Mouse (Mus musculus): ENCODE results near the gene Serf2. TPM values are rescaled to one million over a fixed set of nuclear protein-coding genes. Genes with fewer than 3 reads are reported as not detected.

Gene Serf2
- polyA plus RNA-seq, 1 experiment, result not detected

DNA sequence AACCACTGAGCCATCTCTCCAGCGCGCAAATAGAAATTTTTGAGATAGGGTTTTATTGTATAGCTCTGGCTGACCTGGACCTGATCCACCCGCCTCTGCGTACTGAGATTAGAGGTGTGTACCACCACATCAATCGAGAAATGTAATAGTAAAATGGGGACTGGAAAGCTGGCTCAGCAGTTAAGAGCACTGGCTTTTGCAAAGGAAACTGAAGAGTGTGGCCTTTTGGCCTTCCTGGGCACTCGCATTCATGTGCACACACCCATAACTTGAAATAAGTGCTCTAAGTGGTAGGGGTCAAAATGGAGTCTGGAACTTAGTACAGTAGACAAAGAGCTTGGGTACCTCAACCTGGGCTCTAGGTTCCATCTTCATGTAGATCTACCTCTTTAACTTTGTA is 32.6 kb upstream of the Serf2 start:
- 90% methylated on average over 6 of the region's 6 CpGs for WGBS
- H3K4me3 ChIP-seq (ENCODE audit: insufficient read depth, low read depth, low read length), result no peak overlapping the region
- TF ChIP-seq CTCF (IDR thresholded peaks at IDR 0.05; ENCODE audit: insufficient read depth, low read depth, low read length) (no peak), POLR2A (IDR thresholded peaks at IDR 0.05; ENCODE audit: insufficient read depth, low read depth, low read length) (no peak)
- H3K4me1 ChIP-seq (ENCODE audit: control insufficient read depth, insufficient read depth, low read length), result 0 out of 2 replicates have a peak, but pooled peaks cover 2% of the 10 kb centered on the region
- H3K27ac ChIP-seq (ENCODE audit: insufficient read depth, low read depth, low read length), result no peak overlapping the region

DNA sequence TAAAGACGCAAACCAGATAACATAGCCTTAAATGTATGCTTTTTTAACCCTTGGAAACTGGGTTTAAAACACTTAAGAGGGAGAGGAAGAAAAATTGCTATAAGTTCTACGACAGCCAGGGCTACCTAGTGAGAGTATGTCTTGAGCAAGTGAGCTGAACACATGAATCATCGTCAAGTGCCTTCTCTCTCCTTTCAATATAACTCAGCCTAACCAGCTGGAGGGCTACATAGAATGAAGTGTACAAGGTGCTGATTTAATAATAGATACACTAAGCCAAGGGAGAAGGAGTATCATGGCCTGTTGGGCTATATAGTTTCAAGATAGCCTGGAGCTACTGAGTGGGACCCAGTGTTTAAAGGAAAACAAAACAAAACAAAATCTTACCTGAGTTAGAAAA is 30.5 kb upstream of the Serf2 start:
- 71% methylated on average over 3 of the region's 3 CpGs for WGBS
- Histone ChIP-seq H3K27ac (ENCODE audit: insufficient read depth, low read depth, low read length) (no peak overlapping the region), H3K4me3 (ENCODE audit: insufficient read depth, low read depth, low read length) (no peak overlapping the region), H3K4me1 (ENCODE audit: control insufficient read depth, insufficient read depth, low read length) (0 out of 2 replicates have a peak, but pooled peaks cover 2% of the 10 kb centered on the region)
- TF ChIP-seq CTCF (IDR thresholded peaks at IDR 0.05; ENCODE audit: insufficient read depth, low read depth, low read length), result no peak
- no peak for TF ChIP-seq POLR2A (IDR thresholded peaks at IDR 0.05; ENCODE audit: insufficient read depth, low read depth, low read length)

DNA sequence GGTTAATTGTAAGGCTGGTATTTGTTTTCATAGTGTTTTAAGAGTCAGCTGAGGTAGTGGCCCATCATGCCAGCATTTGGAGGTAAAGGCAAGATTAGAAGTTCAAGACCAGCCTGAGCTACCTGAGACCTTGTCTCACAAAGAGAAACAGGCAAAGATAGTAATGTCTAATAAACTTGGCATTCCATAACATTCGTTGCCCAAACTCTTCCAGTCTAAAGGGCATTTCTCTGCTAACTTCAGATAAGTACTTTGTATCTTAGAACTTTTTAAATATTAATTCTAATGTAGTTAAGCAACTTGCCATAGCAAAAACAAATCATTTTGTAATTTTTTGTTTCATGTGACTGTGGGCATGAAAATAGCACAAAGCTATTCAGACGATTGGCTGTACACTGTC is 25.8 kb upstream of the Serf2 start:
- 86% methylated on average over 2 of the region's 2 CpGs for WGBS
- Histone ChIP-seq H3K4me1 (ENCODE audit: control insufficient read depth, insufficient read depth, low read length) (no peaks in the 10 kb centered on the region), H3K4me3 (ENCODE audit: insufficient read depth, low read depth, low read length) (no peak overlapping the region), H3K27ac (ENCODE audit: insufficient read depth, low read depth, low read length) (no peak overlapping the region)
- TF ChIP-seq CTCF (IDR thresholded peaks at IDR 0.05; ENCODE audit: insufficient read depth, low read depth, low read length), result no peak
- no peak for TF ChIP-seq POLR2A (IDR thresholded peaks at IDR 0.05; ENCODE audit: insufficient read depth, low read depth, low read length)

DNA sequence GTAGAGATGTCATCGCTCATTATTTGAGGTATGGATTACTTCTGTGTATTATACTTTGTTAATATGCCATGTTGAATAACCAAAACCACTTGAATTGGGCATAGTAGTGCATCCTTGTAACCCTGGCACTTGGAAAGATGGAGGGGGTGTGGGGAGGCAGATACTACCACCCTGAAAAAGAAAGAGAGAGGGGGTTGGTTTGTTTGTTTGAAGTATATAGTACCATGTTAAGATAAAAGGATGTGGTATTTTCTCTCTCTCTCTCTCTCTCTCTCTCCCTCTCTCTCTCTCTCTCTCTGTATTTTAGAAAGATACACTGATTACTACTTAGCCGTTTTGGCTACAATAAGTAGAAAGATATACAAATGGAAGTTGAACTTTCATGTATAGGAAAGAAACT is 23.1 kb upstream of the Serf2 start:
- 75% methylated on average over 2 of the region's 2 CpGs for WGBS
- no peak for TF ChIP-seq POLR2A (IDR thresholded peaks at IDR 0.05; ENCODE audit: insufficient read depth, low read depth, low read length)

DNA sequence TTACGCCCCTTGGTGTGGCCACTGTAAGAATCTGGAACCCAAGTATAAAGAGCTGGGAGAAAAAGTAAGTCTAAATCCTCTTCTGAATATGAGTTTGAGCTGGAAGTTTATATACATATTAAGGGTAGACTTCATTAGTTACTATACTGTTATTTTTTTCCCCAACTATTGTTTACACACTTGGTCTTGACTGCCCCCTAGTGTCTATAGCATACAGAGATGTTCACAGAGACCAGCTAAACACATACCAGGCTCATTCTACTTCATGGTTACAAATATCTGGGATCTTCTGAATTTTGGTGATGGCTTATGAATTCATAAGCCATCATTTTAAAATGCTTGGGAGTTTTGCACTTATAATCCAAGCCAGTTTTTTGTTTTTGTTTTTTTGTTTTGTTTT is 14.1 kb upstream of the Serf2 start:
- H3K4me3 ChIP-seq (ENCODE audit: insufficient read depth, low read depth, low read length), result no peak overlapping the region
- 100% methylated on average over 1 of the region's 1 CpGs for WGBS
- no peaks in the 10 kb centered on the region for H3K4me1 ChIP-seq (ENCODE audit: control insufficient read depth, insufficient read depth, low read length)
- H3K27ac ChIP-seq (ENCODE audit: insufficient read depth, low read depth, low read length), result no peak overlapping the region
- TF ChIP-seq POLR2A (IDR thresholded peaks at IDR 0.05; ENCODE audit: insufficient read depth, low read depth, low read length), result no peak
- no peak for TF ChIP-seq CTCF (IDR thresholded peaks at IDR 0.05; ENCODE audit: insufficient read depth, low read depth, low read length)

More for the DNA sequence above, 23.1 kb upstream of the Serf2 start:
- H3K27ac ChIP-seq (ENCODE audit: insufficient read depth, low read depth, low read length), result no peak overlapping the region
- no peaks in the 10 kb centered on the region for H3K4me1 ChIP-seq (ENCODE audit: control insufficient read depth, insufficient read depth, low read length)
- no peak overlapping the region for H3K4me3 ChIP-seq (ENCODE audit: insufficient read depth, low read depth, low read length)

DNA sequence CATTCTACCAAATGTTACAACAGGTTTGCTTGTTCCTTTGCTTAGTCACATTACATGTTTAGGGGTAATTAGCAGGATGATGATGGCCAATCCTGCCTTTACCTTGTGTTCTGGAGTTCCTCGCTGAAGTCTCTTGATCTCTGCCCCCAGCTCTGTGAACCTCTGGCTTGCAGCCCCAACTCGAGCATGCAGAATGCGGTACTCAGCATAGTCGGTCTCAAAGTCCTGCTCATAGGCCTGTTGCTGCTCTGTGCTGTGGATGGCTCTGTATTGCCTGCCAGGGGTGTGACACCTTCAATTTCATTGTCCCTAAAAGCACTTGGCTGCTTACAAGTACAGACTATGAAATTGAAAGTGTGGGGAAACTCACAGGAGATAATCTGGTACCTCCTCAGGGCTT is 9.2 kb upstream of the Serf2 start:
- peaks cover 12% of the 10 kb centered on the region for H3K4me1 ChIP-seq (ENCODE audit: control insufficient read depth, insufficient read depth, low read length)
- no peak overlapping the region for H3K4me3 ChIP-seq (ENCODE audit: insufficient read depth, low read depth, low read length)
- whole genome bisulfite sequencing, result 71% methylated on average over 4 of the region's 4 CpGs
- no peak overlapping the region for H3K27ac ChIP-seq (ENCODE audit: insufficient read depth, low read depth, low read length)
- no peak for TF ChIP-seq POLR2A (IDR thresholded peaks at IDR 0.05; ENCODE audit: insufficient read depth, low read depth, low read length)
- no peak for TF ChIP-seq CTCF (IDR thresholded peaks at IDR 0.05; ENCODE audit: insufficient read depth, low read depth, low read length)

DNA sequence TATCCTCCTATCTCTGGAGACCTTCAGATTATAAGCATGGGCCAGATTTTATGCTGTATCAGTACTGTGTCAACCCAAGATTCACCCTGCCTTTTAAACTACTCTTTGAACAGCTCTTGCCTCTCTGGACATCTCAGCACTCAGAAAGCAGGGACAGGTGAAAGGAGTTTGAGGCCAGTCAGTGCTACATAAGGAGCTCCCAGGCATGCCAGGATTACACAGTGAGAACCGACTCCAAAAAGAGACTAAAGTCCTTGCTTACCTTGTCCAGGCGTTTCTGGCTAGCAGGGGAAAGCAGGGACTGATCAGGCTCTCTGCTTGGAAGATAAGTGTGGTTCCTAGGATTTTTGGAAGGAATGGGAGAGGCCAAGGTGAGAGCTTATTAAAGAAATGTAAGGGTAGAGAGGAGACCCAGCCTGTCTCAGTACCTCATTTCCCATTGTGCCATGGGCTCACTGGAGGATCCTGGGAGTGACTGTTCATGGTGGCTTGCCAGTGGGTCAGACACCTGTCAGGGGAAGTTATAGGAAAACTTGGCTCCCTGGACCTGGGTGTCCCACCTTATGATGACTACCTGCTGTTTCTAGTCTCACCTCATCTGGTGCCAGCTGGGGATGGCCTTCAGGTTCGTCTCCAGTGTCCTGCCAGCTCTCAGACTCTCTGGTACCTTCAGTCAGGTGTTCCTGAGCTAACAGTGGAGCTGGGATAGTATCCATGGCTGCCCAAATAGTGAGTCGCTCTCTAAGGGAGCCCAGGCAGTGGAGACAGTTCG is 8.0 kb upstream of the Serf2 start:
- whole genome bisulfite sequencing, result 62% methylated on average over 5 of the region's 5 CpGs
- H3K27ac ChIP-seq (ENCODE audit: insufficient read depth, low read depth, low read length), result no peak overlapping the region
- no peak overlapping the region for H3K4me3 ChIP-seq (ENCODE audit: insufficient read depth, low read depth, low read length)
- TF ChIP-seq POLR2A (IDR thresholded peaks at IDR 0.05; ENCODE audit: insufficient read depth, low read depth, low read length), result no peak
- no peak for TF ChIP-seq CTCF (IDR thresholded peaks at IDR 0.05; ENCODE audit: insufficient read depth, low read depth, low read length)
- peaks cover 12% of the 10 kb centered on the region for H3K4me1 ChIP-seq (ENCODE audit: control insufficient read depth, insufficient read depth, low read length)

DNA sequence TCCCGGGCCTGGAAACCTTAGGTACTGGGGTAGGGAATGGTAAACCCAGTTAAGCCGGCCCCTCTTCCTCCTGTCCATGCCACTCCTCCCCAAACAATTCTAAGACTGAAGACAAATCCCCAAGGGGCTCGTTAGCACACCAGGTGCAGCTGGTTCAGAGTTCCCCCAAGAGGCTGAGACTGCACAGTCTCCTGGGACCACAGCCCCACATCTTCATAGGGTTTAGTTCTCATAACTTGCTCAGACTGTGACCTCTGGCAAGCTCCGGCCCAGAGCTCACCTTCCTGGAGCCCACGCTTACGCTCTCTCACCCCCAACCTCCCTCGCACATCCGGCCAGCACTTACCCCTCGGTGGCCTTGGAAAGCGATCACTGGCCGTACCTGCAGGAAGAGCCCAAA is 7.2 kb upstream of the Serf2 start:
- WGBS, result 19% methylated on average over 11 of the region's 11 CpGs
- peaks cover 12% of the 10 kb centered on the region for H3K4me1 ChIP-seq (ENCODE audit: control insufficient read depth, insufficient read depth, low read length)
- H3K4me3 ChIP-seq (ENCODE audit: insufficient read depth, low read depth, low read length), result no peak overlapping the region

DNA sequence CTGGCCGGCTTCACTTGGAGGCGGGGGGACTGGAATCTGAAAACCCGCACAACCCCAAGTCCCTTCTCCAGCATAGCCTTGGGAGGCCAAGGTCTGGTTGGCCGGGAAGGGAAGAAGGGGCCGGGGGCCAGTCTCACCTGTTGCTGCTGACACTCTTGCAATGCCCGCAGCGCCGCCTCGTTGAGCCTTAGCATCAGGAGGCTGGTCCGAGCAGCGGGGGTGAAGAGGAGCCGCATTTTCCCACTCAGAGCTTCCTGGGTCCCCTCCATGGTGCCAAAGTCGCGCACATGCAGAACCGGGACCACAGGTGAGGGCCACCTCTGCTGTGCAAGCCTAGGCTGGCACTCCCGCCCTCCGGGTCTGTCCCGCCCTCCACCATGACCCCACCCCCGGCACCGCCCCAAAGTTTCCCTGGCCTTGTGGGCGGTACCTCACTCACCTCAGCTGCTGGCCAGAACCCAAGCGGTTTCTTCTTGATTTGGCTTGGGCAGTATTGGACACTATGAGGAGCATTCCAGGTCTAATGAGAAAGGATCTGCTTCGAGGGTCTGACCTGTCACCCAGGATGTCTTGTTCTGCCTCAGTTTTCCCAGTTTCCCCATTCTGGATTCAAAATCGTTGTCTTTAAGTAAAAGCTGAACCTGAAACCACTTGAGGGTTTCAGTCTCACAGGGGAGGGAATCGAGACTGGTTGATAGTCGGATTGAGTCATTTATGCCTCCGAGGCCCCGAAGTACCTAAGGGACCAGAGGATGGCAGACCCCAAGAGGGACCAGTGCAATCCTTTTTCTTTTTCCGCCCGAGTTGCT is 6.5 kb upstream of the Serf2 start:
- H3K4me1 ChIP-seq (ENCODE audit: control insufficient read depth, insufficient read depth, low read length), result peaks cover 12% of the 10 kb centered on the region
- no peak overlapping the region for H3K27ac ChIP-seq (ENCODE audit: insufficient read depth, low read depth, low read length)
- WGBS, result 2% methylated on average over 30 of the region's 30 CpGs
- TF ChIP-seq POLR2A (IDR thresholded peaks at IDR 0.05; ENCODE audit: insufficient read depth, low read depth, low read length) (no peak), CTCF (IDR thresholded peaks at IDR 0.05; ENCODE audit: insufficient read depth, low read depth, low read length) (no peak)
- H3K4me3 ChIP-seq (ENCODE audit: insufficient read depth, low read depth, low read length), result 0 out of 2 replicates have a peak overlapping the region, but pooled peaks have one; percentile 19

More for the DNA sequence above, 7.2 kb upstream of the Serf2 start:
- TF ChIP-seq CTCF (IDR thresholded peaks at IDR 0.05; ENCODE audit: insufficient read depth, low read depth, low read length), result no peak
- TF ChIP-seq POLR2A (IDR thresholded peaks at IDR 0.05; ENCODE audit: insufficient read depth, low read depth, low read length), result no peak
- H3K27ac ChIP-seq (ENCODE audit: insufficient read depth, low read depth, low read length), result no peak overlapping the region

All from olfactory bulb, adult 2 months (tissue).